Mouse (Mus musculus) limb, embryonic 15.5 days (tissue): ENCODE measurements around the gene Gh. TPM values are rescaled to one million over a fixed set of nuclear protein-coding genes. Genes with fewer than 3 reads are reported as not detected.
"Not testable (repeated sequence)": the region's sequence is repeated elsewhere in the genome, so short reads cannot be mapped to it uniquely, and the experiment has no call there.

Experiments
- ATAC-seq: fragments of 200-750 bp; cut with Nextera tagmentation; 2 replicates; pipeline ENCODE4 v1.8.0; 2017; ENCODE audit warnings: low read depth, moderate TSS enrichment; ENCODE audit not compliant: insufficient number of reproducible peaks, low FRiP score, low TSS enrichment
- H3K27ac ChIP-seq: fragments of 300-500 bp; sonication (generic); 2 replicates; pipeline ENCODE4 v1.5.1; 2015; ENCODE audit warnings: moderate library complexity, mild to moderate bottlenecking, inconsistent platforms
- H3K27me3 ChIP-seq: fragments of 300-500 bp; sonication (generic); 2 replicates; pipeline ENCODE4 v1.6.1; 2015; ENCODE audit warnings: inconsistent platforms
- H3K36me3 ChIP-seq: fragments of 300-500 bp; sonication (generic); 2 replicates; pipeline ENCODE4 v1.6.1; 2015; ENCODE audit warnings: inconsistent platforms
- H3K4me1 ChIP-seq: fragments of 300-500 bp; sonication (generic); 2 replicates; pipeline ENCODE4 v1.6.1; 2015; ENCODE audit warnings: inconsistent platforms
- H3K4me2 ChIP-seq: fragments of 300-500 bp; sonication (generic); 2 replicates; pipeline ENCODE4 v1.6.1; 2015; ENCODE audit warnings: mild to moderate bottlenecking, inconsistent platforms
- H3K4me3 ChIP-seq: fragments of 300-500 bp; sonication (generic); 2 replicates; pipeline ENCODE4 v1.5.1; 2015; ENCODE audit warnings: mild to moderate bottlenecking, inconsistent platforms
- H3K9ac ChIP-seq: fragments of 300-500 bp; sonication (generic); 2 replicates; pipeline ENCODE4 v1.6.1; 2015; ENCODE audit warnings: inconsistent platforms
- H3K9me3 ChIP-seq: fragments of 300-500 bp; sonication (generic); 2 replicates; pipeline ENCODE4 v1.6.1; 2016; ENCODE audit warnings: inconsistent platforms
- WGBS: fragments of 180-500 bp; shearing (Covaris S2); methylation state at CpG from one replicate; pipeline ENCODE4 v1.1.7; 2015; 5-methylcytosine and 5-hydroxymethylcytosine counted together
- polyA plus RNA-seq: library from polyadenylated mRNA; unstranded; fragments of >200 nt; fragmentation: Nextera tagmentation; extraction: Ambion mirVana; gene quantifications from 2 replicates; pipeline ENCODE4 v1.2.1, GENCODE M21; 2015

The Gh gene
- not detected in 2 replicates for polyA plus RNA-seq

DNA sequence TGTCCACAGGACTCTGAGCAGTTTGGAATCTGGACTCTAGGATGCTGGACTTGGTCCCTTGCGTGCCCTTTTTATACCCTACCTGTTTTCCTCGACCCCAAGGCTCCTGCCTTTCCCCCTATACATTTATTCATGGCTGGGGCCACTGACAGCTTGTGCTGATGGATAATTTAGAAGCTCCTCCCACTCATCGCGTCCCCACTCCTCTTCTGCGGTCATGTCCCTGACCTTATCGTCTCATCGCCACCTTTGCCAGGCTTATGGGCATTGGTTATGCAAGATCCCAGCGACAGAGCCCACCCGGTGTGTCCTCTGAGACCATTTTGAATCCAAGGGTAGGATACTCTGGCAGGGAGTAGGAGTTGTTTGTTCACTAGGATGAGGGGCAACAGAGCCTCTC, at the start of gene Gh:
TSS of gene Gh (minus strand) at position 101 of the 400 bp plus-strand sequence.
- WGBS = 74% methylated on average over 9 of the region's 9 CpGs
- ATAC-seq = no peak
- Histone ChIP-seq H3K27me3 (no peaks in the 10 kb centered on the region), H3K4me1 (no peaks in the 10 kb centered on the region), H3K4me2 (no peak within 1 kb of the TSS), H3K36me3 (no peaks in the 10 kb centered on the region), H3K9ac (no peak within 1 kb of the TSS), H3K27ac (no peak within 1 kb of the TSS), H3K4me3 (no peak within 1 kb of the TSS), H3K9me3 (no peaks in the 10 kb centered on the region)

DNA sequence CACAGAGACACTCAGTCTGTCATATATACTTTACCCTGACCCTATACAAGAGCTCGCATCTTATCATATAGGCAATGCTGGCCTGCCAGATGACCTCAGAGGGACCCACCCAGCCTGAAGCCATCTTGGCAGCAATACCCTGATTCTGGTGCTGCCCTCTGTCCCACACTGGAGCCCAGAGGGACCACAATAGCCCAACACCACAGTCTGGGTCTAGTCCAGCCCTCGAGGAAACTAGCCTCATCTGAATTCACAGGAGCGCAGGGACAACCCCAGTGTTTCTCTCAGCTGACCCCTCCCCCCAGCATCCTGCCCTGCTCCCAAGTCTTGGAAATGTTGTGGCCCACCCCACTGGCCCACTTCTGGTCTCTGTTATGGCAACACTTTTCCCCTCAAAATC, 49.6 kb upstream of the Gh start:
- Histone ChIP-seq H3K4me2 (no peak overlapping the region), H3K27ac (no peak overlapping the region), H3K9ac (no peak overlapping the region), H3K9me3 (no peaks in the 10 kb centered on the region), H3K4me1 (no peaks in the 10 kb centered on the region), H3K4me3 (no peak overlapping the region), H3K27me3 (no peaks in the 10 kb centered on the region), H3K36me3 (no peaks in the 10 kb centered on the region)
- 60% methylated on average over 3 of the region's 3 CpGs for WGBS
- no peak for ATAC-seq

DNA sequence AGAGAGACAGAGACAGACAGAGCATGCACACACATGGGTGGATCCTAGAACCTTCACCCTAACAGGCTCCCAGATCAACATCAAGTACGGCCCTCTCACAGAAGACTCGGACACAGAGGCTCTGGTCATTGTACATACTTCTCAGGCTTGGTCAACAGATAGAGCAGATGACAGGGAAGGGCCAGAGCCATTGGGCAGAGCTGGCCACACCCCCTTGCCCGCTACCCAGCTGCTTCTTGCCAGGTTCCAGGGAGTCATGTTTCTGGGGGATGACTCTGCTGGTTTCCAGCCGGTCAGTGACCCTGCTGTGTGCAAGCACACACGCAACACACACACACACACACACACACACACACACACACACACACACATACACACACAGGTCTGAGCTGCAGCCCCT, 49.2 kb upstream of the Gh start:
- Histone ChIP-seq H3K9ac (no peak overlapping the region), H3K27me3 (no peaks in the 10 kb centered on the region), H3K9me3 (no peaks in the 10 kb centered on the region), H3K4me2 (no peak overlapping the region), H3K27ac (no peak overlapping the region), H3K36me3 (no peaks in the 10 kb centered on the region), H3K4me1 (no peaks in the 10 kb centered on the region), H3K4me3 (no peak overlapping the region)
- ATAC-seq = no peak
- WGBS = 47% methylated on average over 5 of the region's 5 CpGs

DNA sequence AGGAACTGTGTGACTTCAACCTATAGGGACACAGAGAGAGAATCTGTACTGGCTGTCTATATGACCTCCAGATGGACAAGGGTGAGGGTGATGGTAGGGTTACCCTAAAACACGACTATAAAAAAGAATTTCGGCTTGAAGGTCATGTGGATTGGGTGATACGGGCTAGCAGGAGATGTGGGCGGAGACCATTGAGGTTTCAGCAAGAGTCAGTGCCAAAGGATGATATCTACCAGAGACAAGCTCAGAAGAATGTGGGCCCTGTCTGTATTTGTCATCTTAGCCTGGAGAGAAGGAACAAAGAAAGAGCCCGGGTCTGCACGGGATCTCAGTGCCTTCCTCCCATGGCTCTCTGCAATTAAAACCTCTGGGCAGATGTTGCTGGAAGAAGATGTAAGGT, 48.1 kb upstream of the Gh start:
- Histone ChIP-seq H3K4me2 (no peak overlapping the region), H3K27ac (no peak overlapping the region), H3K9me3 (no peaks in the 10 kb centered on the region), H3K27me3 (no peaks in the 10 kb centered on the region), H3K4me1 (no peaks in the 10 kb centered on the region), H3K36me3 (no peaks in the 10 kb centered on the region), H3K4me3 (no peak overlapping the region), H3K9ac (no peak overlapping the region)
- WGBS = 78% methylated on average over 6 of the region's 6 CpGs
- no peak for ATAC-seq

DNA sequence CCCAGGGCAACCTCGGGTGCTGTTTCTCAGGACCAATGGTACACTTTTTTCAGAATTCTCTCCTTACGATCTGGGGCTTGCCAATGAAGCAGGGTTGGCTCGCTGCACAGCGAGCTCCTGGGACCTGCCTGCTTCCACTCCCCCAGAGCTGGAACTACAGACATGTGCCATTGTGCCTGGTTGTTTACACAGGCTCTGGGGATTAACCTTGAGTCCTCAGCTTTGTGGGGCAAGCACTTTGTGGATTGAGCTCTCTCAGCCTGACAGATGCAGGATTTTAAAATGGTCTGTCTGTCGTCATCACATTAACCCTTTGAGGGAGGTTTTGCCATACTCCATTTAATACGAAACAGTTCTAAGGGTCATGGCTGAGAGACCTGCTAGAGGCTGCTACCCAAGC, 43.2 kb upstream of the Gh start:
- H3K4me1 ChIP-seq = no peaks in the 10 kb centered on the region
- WGBS = 41% methylated on average over 6 of the region's 6 CpGs
- no peak overlapping the region for H3K9ac ChIP-seq
- H3K4me2 ChIP-seq = no peak overlapping the region
- no peak overlapping the region for H3K27ac ChIP-seq
- H3K4me3 ChIP-seq = no peak overlapping the region
- ATAC-seq = no peak
- no peaks in the 10 kb centered on the region for H3K9me3 ChIP-seq
- no peaks in the 10 kb centered on the region for H3K27me3 ChIP-seq
- H3K36me3 ChIP-seq = no peaks in the 10 kb centered on the region

DNA sequence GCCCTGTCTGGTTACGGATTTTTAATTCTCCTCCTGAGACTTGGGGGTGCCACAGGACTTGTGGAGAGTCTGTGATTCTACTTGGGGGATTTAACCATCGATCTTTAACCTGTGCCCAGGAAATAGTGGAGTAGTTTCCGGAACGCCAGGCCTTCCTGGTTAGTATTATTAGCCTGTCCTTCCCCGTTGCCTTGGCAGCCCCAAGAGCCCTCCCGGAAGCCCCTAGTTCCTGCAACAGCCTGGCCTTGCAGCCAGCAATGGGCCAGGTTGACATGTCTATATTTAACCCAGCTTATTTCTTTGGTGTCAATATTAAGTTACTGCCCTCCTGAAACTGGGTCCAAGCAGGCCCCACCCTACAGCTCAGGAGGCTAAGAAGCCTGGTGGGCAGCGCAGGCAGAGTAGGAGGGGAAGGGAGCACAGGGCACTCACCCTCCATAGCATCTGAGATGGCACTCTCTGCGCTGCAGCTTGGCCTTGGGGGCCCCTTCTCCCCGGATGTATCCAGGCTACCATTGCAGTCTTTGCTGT, 39.4 kb upstream of the Gh start:
- H3K27ac ChIP-seq = no peak overlapping the region
- H3K9ac ChIP-seq = no peak overlapping the region
- no peaks in the 10 kb centered on the region for H3K4me1 ChIP-seq
- H3K27me3 ChIP-seq = no peaks in the 10 kb centered on the region
- 70% methylated on average over 9 of the region's 9 CpGs for WGBS
- H3K4me2 ChIP-seq = no peak overlapping the region
- no peaks in the 10 kb centered on the region for H3K36me3 ChIP-seq
- ATAC-seq = no peak
- no peak overlapping the region for H3K4me3 ChIP-seq
- H3K9me3 ChIP-seq = no peaks in the 10 kb centered on the region

DNA sequence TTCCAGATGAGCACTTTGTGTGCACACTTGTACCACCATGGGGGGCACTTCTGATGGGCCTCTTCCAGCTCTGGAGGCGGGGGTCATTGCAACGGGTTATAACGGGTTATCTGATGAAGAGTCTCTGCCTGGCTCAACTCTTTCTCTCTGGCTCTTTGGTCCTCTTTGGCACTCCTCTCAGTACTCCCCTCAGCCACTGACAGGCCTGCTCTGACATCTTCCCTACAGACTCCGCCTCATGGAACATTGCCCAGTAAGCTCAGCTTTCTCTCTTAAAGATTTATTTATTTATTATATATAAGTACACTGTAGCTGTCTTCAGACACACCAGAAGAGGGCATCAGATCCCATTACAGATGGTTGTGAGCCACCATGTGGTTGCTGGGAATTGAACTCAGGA, 37.7 kb upstream of the Gh start:
- not testable (repeated sequence) for ATAC-seq, H3K27me3 ChIP-seq, H3K4me2 ChIP-seq, H3K9me3 ChIP-seq, H3K9ac ChIP-seq, H3K4me1 ChIP-seq, H3K27ac ChIP-seq, H3K4me3 ChIP-seq, H3K36me3 ChIP-seq
- WGBS = 81% methylated on average over 4 of the region's 4 CpGs

DNA sequence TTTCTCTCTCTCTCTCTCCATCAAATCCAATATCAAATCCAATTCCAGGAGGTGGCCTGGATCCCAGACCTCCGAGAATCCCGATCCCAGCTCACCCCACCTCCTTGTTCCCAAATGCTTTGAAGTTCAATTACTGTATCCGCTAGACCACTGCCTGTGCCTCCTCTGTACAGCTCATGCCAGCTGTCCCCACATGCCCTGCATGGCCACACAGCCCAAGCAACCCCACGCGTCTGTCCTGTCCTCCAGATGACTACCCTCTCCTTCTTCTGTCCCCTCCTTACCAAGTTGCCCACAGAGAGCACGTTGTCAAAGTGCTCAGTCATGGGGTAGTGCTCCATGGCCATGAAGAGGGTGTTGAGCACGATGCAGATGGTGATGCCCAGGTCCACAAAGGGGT, 37.2 kb upstream of the Gh start:
- WGBS = 65% methylated on average over 7 of the region's 7 CpGs
- no peaks in the 10 kb centered on the region for H3K9me3 ChIP-seq
- no peaks in the 10 kb centered on the region for H3K4me1 ChIP-seq
- no peaks in the 10 kb centered on the region for H3K36me3 ChIP-seq
- H3K27me3 ChIP-seq = no peaks in the 10 kb centered on the region
- no peak overlapping the region for H3K4me3 ChIP-seq
- no peak overlapping the region for H3K4me2 ChIP-seq
- ATAC-seq = no peak
- H3K9ac ChIP-seq = no peak overlapping the region
- no peak overlapping the region for H3K27ac ChIP-seq

DNA sequence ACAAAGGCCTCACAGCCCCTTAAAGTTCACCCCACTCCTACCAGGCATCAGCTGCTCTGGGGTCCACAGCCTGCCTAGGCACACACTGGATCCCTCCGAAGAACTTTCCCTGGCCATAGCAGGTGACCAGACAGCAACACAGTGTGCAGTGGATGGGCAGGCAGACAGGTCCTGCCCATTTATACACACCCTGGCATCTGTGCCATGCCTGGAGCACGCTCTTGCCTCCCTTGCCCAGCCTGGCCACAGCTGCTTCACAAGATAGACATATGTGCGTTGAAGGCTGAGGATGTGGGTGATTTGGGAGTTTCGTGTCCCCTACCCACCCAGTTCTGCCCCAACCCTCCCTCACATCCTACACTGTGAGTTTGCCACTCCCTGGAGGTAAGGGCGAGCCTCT, 36.4 kb upstream of the Gh start:
- Histone ChIP-seq H3K4me2 (no peak overlapping the region), H3K27me3 (no peaks in the 10 kb centered on the region), H3K9me3 (no peaks in the 10 kb centered on the region), H3K9ac (no peak overlapping the region), H3K27ac (no peak overlapping the region), H3K36me3 (no peaks in the 10 kb centered on the region), H3K4me1 (no peaks in the 10 kb centered on the region), H3K4me3 (no peak overlapping the region)
- ATAC-seq = no peak
- WGBS = 71% methylated on average over 5 of the region's 5 CpGs

DNA sequence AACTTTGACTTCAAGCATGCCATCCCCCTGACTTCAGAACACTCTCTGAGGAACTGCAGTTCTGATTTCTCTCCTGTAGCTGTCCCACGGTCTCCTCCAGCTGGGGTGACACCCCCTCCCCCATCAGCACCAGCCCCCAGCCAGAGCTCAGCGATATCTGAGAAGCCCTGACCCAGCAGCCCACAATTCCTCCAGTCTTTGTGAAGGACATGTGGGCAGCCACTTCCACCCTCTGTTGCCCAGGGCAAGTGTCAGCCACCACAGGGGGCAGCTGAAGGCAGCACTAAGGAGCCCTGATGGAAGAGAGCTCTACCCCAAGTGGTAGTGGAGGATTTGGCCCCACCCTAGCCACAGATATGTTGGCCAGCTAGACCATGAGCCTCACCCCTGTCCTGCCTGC, 32.4 kb upstream of the Gh start:
- Histone ChIP-seq H3K36me3 (no peaks in the 10 kb centered on the region), H3K4me2 (no peak overlapping the region), H3K27ac (no peak overlapping the region), H3K9ac (no peak overlapping the region), H3K9me3 (no peaks in the 10 kb centered on the region), H3K4me3 (no peak overlapping the region), H3K4me1 (0 out of 2 replicates have a peak, but pooled peaks cover 3% of the 10 kb centered on the region), H3K27me3 (no peaks in the 10 kb centered on the region)
- WGBS = 7% methylated on average over 2 of the region's 2 CpGs
- ATAC-seq = no peak

DNA sequence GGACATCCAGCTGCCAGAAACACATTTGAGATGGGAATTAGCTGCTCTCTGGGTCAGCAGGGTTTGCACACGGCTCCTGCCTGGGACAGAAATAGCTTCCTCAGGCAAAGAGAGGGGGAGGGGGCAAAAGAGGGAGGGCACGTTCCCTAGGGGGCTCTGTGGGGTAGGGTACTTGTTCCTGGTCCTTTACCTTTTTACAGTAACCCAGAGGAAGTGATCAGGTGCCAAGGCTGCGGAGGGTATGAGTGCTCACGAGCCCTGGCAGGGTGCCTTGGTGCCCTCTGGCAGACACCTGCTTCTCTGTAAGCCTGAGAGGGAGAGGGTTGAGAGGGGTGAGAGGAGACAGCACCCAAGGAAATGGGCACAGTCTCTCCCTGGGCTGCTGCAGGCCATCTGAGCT, 30.8 kb upstream of the Gh start:
- Histone ChIP-seq H3K4me1 (peaks cover 17% of the 10 kb centered on the region; the same call in 1 of the 2 replicates), H3K4me3 (no peak overlapping the region), H3K27ac (no peak overlapping the region), H3K36me3 (no peaks in the 10 kb centered on the region), H3K4me2 (no peak overlapping the region), H3K9ac (no peak overlapping the region), H3K27me3 (no peaks in the 10 kb centered on the region), H3K9me3 (no peaks in the 10 kb centered on the region)
- no peak for ATAC-seq
- 37% methylated on average over 4 of the region's 4 CpGs for WGBS

DNA sequence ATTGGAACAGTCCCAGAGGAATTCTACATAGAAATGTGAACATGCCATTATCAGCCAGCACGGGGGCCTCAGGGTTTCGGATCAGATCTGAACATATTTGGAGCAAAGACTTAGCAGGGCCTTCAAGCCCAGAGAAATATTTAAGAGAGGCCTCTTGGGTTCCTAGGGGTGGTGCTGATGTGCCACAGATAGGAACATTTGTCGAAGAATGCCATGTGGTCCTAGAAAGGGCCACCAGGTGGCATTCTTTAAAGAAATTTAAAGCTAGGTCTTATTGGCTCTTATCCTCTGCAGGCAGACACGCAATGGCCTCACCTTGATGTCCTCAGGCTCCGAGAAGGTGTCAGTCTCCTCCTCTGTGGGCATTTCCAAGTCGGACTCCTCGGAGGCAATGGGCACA, 28.0 kb upstream of the Gh start:
- Histone ChIP-seq H3K27ac (no peak overlapping the region), H3K4me2 (no peak overlapping the region), H3K27me3 (no peaks in the 10 kb centered on the region), H3K4me3 (no peak overlapping the region), H3K4me1 (peaks cover 17% of the 10 kb centered on the region; the same call in 1 of the 2 replicates), H3K9ac (no peak overlapping the region), H3K36me3 (no peaks in the 10 kb centered on the region), H3K9me3 (no peaks in the 10 kb centered on the region)
- no peak for ATAC-seq
- 62% methylated on average over 7 of the region's 7 CpGs for WGBS

DNA sequence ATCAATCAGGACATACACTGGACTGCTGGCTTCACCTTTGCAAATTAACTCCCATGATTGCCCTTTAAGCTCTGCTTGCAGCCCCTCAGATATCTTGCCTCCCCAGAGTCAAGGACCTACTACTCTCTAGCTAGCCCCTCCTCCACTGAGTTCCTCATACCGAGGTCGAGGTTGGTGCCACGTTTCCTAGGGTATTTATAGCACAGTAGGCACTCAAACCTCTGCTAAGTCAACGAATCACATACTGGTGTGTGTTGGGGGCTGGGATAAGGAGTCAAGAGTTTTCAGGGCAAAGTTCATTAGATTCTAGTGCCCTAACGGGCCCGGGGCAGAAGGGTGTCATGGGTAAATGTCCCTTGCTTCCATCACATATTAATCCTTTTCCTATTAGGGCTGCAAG, 27.5 kb upstream of the Gh start:
- H3K27me3 ChIP-seq = no peaks in the 10 kb centered on the region
- no peaks in the 10 kb centered on the region for H3K36me3 ChIP-seq
- H3K9ac ChIP-seq = no peak overlapping the region
- peaks cover 17% of the 10 kb centered on the region; the same call in 1 of the 2 replicates for H3K4me1 ChIP-seq
- H3K4me3 ChIP-seq = no peak overlapping the region
- no peak overlapping the region for H3K27ac ChIP-seq
- no peak overlapping the region for H3K4me2 ChIP-seq
- ATAC-seq = no peak
- WGBS = 61% methylated on average over 6 of the region's 6 CpGs
- no peaks in the 10 kb centered on the region for H3K9me3 ChIP-seq
